23 mouse cellular contexts compared by ENCODE assay signal in genomic region chr6:136495023-136495422, GRCm38 (mm10). TPM values are rescaled to one million over a fixed set of nuclear protein-coding genes. Genes with fewer than 3 reads are reported as not detected.
DNase-seq lines count a peak whose midpoint lies in the region; TF ChIP-seq lines count a peak whose summit lies in the region.
"Had no signal": no experiment of that assay in that cellular context is flagged by ENCODE, and none has a peak within 500 bp of the region (broad histone marks: within the 10 kb centered on the region; RNA-seq: fewer than 3 reads in every experiment).

No protein-coding gene starts in this region.

- H3K27ac ChIP-seq in testis, adult 2 months (ENCODE audit: control insufficient read depth, insufficient read depth, low read depth, low read length) = peak overlapping the region; percentile 30; the same call in 1 of the 2 replicates
- H3K27ac ChIP-seq: embryonic facial prominence, embryonic 12.5 days; embryonic facial prominence, embryonic 15.5 days; gastrocnemius, adult 2 months; hindbrain, embryonic 12.5 days; hindbrain, embryonic 15.5 days had no signal

- no peak for TF ChIP-seq POLR2A in testis, adult 2 months (IDR thresholded peaks at IDR 0.05; ENCODE audit: control insufficient read depth, low read depth, low read length)

- H3K4me3 ChIP-seq in testis, adult 2 months (ENCODE audit: control insufficient read depth, low read depth, low read length) = no peak overlapping the region
- H3K4me3 ChIP-seq: embryonic facial prominence, embryonic 12.5 days; embryonic facial prominence, embryonic 15.5 days; gastrocnemius, adult 2 months; hindbrain, embryonic 12.5 days; hindbrain, embryonic 15.5 days had no signal

- no peaks in the 10 kb centered on the region for H3K36me3 ChIP-seq in testis, adult 2 months (ENCODE audit: control insufficient read depth, insufficient read depth, low read length)
- H3K36me3 ChIP-seq: embryonic facial prominence, embryonic 12.5 days; embryonic facial prominence, embryonic 15.5 days; G1E; hindbrain, embryonic 12.5 days; hindbrain, embryonic 15.5 days had no signal

- TF ChIP-seq CTCF in testis, adult 2 months (IDR thresholded peaks at IDR 0.05; ENCODE audit: control insufficient read depth, insufficient read depth, insufficient replicate concordance, low read depth, low read length) = no peak

- peak; percentile 65 for DNase-seq in heart, adult 11 months
- DNase-seq in heart, adult 18-20 months = no peak
- DNase-seq in testis, postnatal 10 days (ENCODE audit: low spot score) = no peak
- DNase-seq in ZHBTc4 (ENCODE audit: low read depth, low spot score) = peak; percentile 58
- no peak for DNase-seq in cerebellum, postnatal 25 days
- no peak for DNase-seq in urinary bladder, postnatal 36 days (ENCODE audit: low spot score in 2 of 2)
- no peak for DNase-seq in cerebellum, adult 9-11 months
- DNase-seq: adrenal gland, adult 8-10 months; adrenal gland, postnatal 25 days; cerebellum, adult 11-12 months; cerebellum, adult 8-10 months; cerebellum, postnatal 14 days; forebrain, postnatal 0 days; gastrocnemius, adult 2 months; gastrocnemius, postnatal 25 days had no signal

- H3K27me3 ChIP-seq in testis, adult 2 months (ENCODE audit: control insufficient read depth, insufficient read depth, low read length) = no peaks in the 10 kb centered on the region
- H3K27me3 ChIP-seq: CH12.LX; embryonic facial prominence, embryonic 12.5 days; embryonic facial prominence, embryonic 15.5 days; hindbrain, embryonic 12.5 days; hindbrain, embryonic 15.5 days; Patski had no signal

- H3K4me1 ChIP-seq in testis, adult 2 months (ENCODE audit: control insufficient read depth, insufficient read depth, low read length) = no peaks in the 10 kb centered on the region
- H3K4me1 ChIP-seq: embryonic facial prominence, embryonic 12.5 days; embryonic facial prominence, embryonic 15.5 days; hindbrain, embryonic 12.5 days; hindbrain, embryonic 15.5 days had no signal

RNA-seq across cellular contexts. Expression of gene Atf7ip, which starts 10.9 kb away (rescaled TPM):
- 10 to 100 TPM; 59.7 to 88.7 TPM for total RNA-seq in heart, adult 18-20 months (2021)
- polyA plus RNA-seq in testis, adult 2 months (2012; rRNA removed) = 15.9 and 16.8 TPM in 2 replicates

Comparison
In these comparisons a context has a peak if more than half of its experiments do, and no peak if none do; other contexts are left out.
1. DNase-seq: peak in heart, adult 11 months (single experiment) and ZHBTc4 (single experiment); none in heart, adult 18-20 months (0 of 2), testis, postnatal 10 days (single experiment), cerebellum, postnatal 25 days (0 of 2), urinary bladder, postnatal 36 days (0 of 2) and cerebellum, adult 9-11 months (single experiment).